Mouse (Mus musculus): Measurements from ENCODE around the gene Msantd2. TPM values are rescaled to one million over a fixed set of nuclear protein-coding genes. Genes with fewer than 3 reads are reported as not detected.

Gene Msantd2
- polyA plus RNA-seq, 1 experiment from 2014 or later: 35.8 TPM

DNA sequence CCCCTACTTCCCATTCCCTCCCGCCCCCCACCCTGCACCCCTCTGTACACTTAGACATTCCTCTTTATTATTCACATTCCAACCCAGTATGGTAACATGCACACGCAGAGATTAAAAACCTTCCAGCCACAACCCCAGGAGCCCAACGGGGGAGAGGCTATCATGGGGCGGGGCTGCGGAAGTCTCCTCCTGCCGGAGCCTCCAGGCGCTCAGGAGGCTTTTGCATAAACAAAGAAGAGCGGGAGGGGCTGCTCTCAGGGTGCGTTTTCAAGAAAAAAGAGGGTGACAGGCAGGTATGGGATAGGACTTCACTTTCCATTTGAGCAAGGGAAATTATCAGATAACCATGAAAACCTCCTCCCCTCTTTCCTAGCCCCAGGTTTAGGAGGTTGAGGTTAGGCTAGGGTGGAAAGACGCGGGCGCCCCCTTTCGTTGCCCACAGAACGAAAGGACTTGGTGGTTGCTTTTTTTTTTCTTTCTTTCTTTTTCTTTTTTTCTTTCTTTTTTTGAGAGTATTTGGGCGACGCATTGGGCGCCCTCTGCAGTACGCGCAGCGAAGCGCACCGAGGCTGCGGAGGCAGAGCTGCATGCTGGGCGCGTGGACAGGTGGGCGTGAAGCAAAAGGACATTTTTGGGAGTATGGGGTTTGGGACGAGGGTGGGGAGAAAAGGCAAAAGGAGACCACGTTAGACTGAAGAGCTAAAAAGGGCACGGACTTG lies 55.5 kb downstream of the Msantd2 start:
- under 1% methylated on average over 29 of the region's 29 CpGs for WGBS
- H3K9ac ChIP-seq (ENCODE audit: low read length): 0 out of 2 replicates have a peak overlapping the region, but pooled peaks have one; percentile 1
- ATAC-seq (ENCODE audit: low FRiP score) (peak; percentile 67), DNase-seq (ENCODE audit: low spot score, missing footprints) (peak; percentile 97)
- H3K4me2 ChIP-seq: peak overlapping the region; percentile 46
- H3K4me3 ChIP-seq (ENCODE audit: low read depth, low read length): peak overlapping the region; percentile 16
- H3K27me3 ChIP-seq (ENCODE audit: control insufficient read depth, insufficient read depth, low read length): peaks cover 40% of the 10 kb centered on the region
- H3K9me3 ChIP-seq (ENCODE audit: control insufficient read depth, low read length): no peaks in the 10 kb centered on the region
- no peak overlapping the region for H3K27ac ChIP-seq (ENCODE audit: low read depth, low read length)
- peaks cover 10% of the 10 kb centered on the region for H3K4me1 ChIP-seq (ENCODE audit: control insufficient read depth, insufficient read depth, low read length)
- H3K36me3 ChIP-seq (ENCODE audit: control insufficient read depth, insufficient read depth, low read length): no peaks in the 10 kb centered on the region

DNA sequence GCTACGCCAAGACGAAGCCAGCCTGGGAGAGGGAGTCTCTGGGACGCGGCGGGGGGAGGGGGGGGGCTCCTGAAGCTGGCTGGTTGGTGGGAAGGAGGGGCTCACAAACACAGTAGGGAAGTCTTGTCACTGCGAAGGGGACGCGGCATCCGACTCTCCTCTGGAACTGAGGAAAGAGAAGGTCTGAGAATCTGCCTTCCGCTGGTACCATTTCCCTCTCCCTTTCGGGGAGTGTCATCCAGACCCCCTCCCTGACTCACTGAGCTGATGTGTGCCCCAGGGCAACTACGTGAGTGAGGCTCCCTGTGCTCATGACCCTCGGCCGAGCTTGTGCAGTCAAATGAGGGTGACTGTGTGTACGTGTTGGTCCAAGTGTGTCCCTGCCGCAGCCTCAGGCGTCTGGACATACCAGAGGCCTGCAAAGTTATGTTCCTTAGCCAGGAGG lies 56.1 kb downstream of the Msantd2 start:
- Histone ChIP-seq H3K4me1 (ENCODE audit: control insufficient read depth, insufficient read depth, low read length) (peaks cover 10% of the 10 kb centered on the region), H3K4me3 (ENCODE audit: low read depth, low read length) (peak overlapping the region; percentile 16), H3K9me3 (ENCODE audit: control insufficient read depth, low read length) (no peaks in the 10 kb centered on the region), H3K27me3 (ENCODE audit: control insufficient read depth, insufficient read depth, low read length) (peaks cover 46% of the 10 kb centered on the region), H3K9ac (ENCODE audit: low read length) (no peak overlapping the region), H3K27ac (ENCODE audit: low read depth, low read length) (no peak overlapping the region), H3K36me3 (ENCODE audit: control insufficient read depth, insufficient read depth, low read length) (no peaks in the 10 kb centered on the region), H3K4me2 (peak overlapping the region; percentile 46)
- DNase-seq (ENCODE audit: low spot score, missing footprints) (peak; percentile 92), ATAC-seq (ENCODE audit: low FRiP score) (peak; percentile 57)
- 4% methylated on average over 17 of the region's 17 CpGs for WGBS

DNA sequence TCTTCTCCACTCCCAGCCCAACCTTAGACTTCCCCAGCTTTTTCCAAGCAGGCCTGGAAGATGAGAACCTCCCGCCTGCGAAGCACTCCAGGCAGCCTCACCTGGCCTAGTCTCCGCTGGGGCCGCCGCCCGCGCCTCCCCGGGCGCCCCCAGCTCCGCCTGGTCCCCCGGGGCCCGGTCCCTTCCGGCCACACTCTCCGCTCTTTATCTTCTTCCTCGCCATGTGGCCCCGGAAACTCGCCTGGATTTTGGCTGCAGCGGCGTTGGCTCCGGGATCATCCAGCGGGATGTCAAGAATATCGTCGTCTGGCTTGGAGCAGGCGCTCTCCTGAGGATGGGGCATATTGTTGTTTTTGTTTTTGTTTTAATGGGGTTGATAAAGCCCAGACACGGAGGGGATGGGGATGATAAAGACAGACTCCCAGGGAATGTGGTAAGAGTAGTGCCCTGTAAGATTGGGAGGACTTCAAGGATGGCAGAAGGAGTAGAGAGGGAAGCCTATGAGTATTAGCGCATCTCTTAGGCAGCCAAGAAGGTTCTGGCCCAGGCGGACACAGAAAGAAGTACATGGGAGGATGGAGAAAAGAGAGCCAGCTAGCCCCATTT lies 56.8 kb downstream of the Msantd2 start:
- Histone ChIP-seq H3K4me3 (ENCODE audit: low read depth, low read length) (no peak overlapping the region), H3K27me3 (ENCODE audit: control insufficient read depth, insufficient read depth, low read length) (peaks cover 54% of the 10 kb centered on the region), H3K4me1 (ENCODE audit: control insufficient read depth, insufficient read depth, low read length) (peaks cover 10% of the 10 kb centered on the region), H3K4me2 (no peak overlapping the region), H3K27ac (ENCODE audit: low read depth, low read length) (no peak overlapping the region), H3K9ac (ENCODE audit: low read length) (no peak overlapping the region), H3K9me3 (ENCODE audit: control insufficient read depth, low read length) (no peaks in the 10 kb centered on the region), H3K36me3 (ENCODE audit: control insufficient read depth, insufficient read depth, low read length) (no peaks in the 10 kb centered on the region)
- 7% methylated on average over 27 of the region's 27 CpGs for WGBS
- ATAC-seq (ENCODE audit: low FRiP score) (no peak), DNase-seq (ENCODE audit: low spot score, missing footprints) (peak; percentile 91)

DNA sequence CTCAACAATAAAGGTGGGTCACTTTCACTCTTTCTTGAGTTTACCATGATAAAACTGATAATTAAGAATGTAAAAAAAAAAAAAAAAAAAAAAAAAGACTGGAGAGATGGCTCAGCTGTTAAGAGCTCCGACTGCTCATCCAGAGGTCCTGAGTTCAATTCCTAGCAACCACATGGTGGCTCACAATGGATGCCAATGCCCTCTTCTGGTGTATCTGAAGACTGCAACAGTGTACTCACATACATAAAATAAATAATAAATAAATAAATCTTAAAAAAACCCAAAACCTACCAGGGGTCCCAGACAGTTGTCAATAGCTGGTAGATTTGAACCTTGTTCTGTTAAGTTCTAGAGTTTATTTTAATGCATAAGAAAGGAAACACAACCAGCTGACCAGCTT lies 57.8 kb downstream of the Msantd2 start:
- no peaks in the 10 kb centered on the region for H3K9me3 ChIP-seq (ENCODE audit: control insufficient read depth, low read length)
- H3K4me3 ChIP-seq (ENCODE audit: low read depth, low read length): no peak overlapping the region
- DNase-seq (ENCODE audit: low spot score, missing footprints): no peak
- peaks cover 10% of the 10 kb centered on the region for H3K4me1 ChIP-seq (ENCODE audit: control insufficient read depth, insufficient read depth, low read length)
- ATAC-seq (ENCODE audit: low FRiP score): no peak
- peaks cover 63% of the 10 kb centered on the region for H3K27me3 ChIP-seq (ENCODE audit: control insufficient read depth, insufficient read depth, low read length)
- no peak overlapping the region for H3K27ac ChIP-seq (ENCODE audit: low read depth, low read length)
- WGBS: 81% methylated on average over 1 of the region's 1 CpGs
- H3K9ac ChIP-seq (ENCODE audit: low read length): no peak overlapping the region
- no peaks in the 10 kb centered on the region for H3K36me3 ChIP-seq (ENCODE audit: control insufficient read depth, insufficient read depth, low read length)
- H3K4me2 ChIP-seq: no peak overlapping the region

DNA sequence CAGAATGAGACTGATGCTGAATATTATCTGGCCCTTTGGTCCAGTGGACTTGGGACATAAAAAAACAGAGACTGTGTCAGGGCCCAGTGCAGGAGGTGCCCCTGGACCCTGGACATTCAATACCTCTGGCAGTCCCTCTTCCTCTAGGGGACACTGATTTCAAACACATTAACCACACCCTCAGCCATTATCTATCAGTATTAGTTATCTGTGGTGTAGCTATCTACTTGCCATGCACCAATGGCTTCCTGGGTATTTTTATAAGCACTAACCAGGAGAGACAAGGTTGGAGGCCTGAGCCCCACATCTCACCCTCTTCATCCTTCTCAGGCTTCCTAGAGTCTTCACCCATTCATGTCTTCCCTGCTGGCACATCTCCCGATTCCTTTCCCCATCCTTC lies 61.3 kb downstream of the Msantd2 start:
- 53% methylated on average over 1 of the region's 1 CpGs for WGBS
- no peaks in the 10 kb centered on the region for H3K36me3 ChIP-seq (ENCODE audit: control insufficient read depth, insufficient read depth, low read length)
- no peak overlapping the region for H3K9ac ChIP-seq (ENCODE audit: low read length)
- H3K4me1 ChIP-seq (ENCODE audit: control insufficient read depth, insufficient read depth, low read length): peaks cover 5% of the 10 kb centered on the region; the same call in 1 of the 2 replicates
- DNase-seq (ENCODE audit: low spot score, missing footprints): no peak
- no peaks in the 10 kb centered on the region for H3K9me3 ChIP-seq (ENCODE audit: control insufficient read depth, low read length)
- H3K4me3 ChIP-seq (ENCODE audit: low read depth, low read length): no peak overlapping the region
- no peak for ATAC-seq (ENCODE audit: low FRiP score)
- no peak overlapping the region for H3K4me2 ChIP-seq
- H3K27ac ChIP-seq (ENCODE audit: low read depth, low read length): no peak overlapping the region
- peaks cover 67% of the 10 kb centered on the region for H3K27me3 ChIP-seq (ENCODE audit: control insufficient read depth, insufficient read depth, low read length)

DNA sequence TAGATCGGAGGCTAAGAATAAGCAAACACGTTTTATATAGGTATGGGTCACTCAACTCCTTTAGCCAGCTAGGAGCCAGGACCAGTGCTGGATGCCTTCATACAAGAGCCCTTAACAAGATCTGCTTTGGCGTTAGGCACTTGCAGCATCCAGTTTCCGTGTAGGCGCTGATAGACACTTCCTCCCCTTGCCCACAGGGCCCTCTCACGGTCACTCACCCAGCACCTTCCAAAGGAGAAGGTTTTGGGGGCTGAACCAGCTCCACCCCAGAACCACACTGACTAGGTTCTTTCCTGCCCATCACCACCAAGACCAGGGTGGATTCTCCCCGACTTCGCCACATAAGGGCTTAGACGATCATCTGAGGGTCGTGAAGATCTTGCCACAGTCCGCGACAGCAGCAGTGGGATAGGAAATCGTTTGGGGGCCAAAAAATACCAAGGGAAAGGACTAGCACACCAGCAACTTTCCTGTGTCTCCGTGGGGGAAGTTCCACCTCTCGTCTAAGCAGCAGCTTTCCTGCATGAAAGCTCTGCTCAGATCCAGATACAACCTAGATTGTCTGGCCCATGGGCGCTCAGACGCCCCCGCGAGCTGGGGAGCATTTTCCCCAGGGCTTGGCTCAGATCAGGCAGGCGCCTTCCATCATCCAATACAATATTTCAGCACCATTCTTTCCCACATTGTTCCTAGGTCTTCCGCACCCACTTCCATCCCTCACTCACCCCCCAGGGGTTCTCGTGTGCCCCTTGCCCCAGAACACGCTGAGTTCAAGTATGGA lies 62.8 kb downstream of the Msantd2 start:
- DNase-seq (ENCODE audit: low spot score, missing footprints) (peak; percentile 93), ATAC-seq (ENCODE audit: low FRiP score) (no peak; the same call in 1 of the 2 replicates)
- Histone ChIP-seq H3K9me3 (ENCODE audit: control insufficient read depth, low read length) (no peaks in the 10 kb centered on the region), H3K9ac (ENCODE audit: low read length) (peak overlapping the region; percentile 41), H3K27me3 (ENCODE audit: control insufficient read depth, insufficient read depth, low read length) (peaks cover 54% of the 10 kb centered on the region), H3K4me2 (peak overlapping the region; percentile 67), H3K36me3 (ENCODE audit: control insufficient read depth, insufficient read depth, low read length) (no peaks in the 10 kb centered on the region), H3K27ac (ENCODE audit: low read depth, low read length) (no peak overlapping the region), H3K4me3 (ENCODE audit: low read depth, low read length) (peak overlapping the region; percentile 33), H3K4me1 (ENCODE audit: control insufficient read depth, insufficient read depth, low read length) (peaks cover 5% of the 10 kb centered on the region; the same call in 1 of the 2 replicates)
- 4% methylated on average over 23 of the region's 23 CpGs for WGBS

DNA sequence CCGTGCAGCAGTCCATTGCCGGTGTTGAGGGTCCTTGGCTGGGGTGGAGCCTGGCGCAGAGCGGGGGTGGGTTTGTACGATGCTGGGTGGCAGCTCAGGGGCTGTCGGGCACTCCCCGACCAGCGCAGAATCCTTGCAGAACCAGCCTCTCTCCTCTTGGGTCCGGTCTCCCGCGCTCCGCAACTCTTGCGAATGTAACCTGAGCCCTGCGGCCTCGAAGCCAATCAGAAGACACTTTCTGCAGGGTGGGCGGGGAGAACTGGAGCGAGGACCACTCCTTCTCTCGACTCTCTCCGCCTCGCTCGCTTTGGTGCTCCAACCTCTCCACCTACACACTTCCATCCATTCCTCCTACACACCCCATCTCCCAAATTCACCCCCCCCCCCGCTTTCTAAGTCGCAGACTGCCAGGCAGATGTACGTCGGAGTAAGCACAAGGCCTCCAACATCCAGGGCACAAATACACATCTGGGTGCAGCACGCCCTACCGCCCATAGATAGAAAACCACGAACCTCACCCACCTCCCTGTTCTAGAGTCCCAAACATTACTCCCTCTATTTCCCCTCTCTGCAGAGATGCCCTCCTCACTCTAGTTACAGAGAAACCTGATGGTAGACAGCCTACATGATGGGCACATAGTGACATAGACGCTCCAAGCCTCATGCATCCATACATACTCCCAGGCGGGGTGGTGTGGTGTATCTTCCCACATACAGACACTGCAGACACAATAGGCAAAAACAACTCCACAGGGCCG lies 63.6 kb downstream of the Msantd2 start, which contains the start of gene Nrgn:
TSS of gene Nrgn (minus strand) at position 369 of the 758 bp plus-strand sequence.
- Histone ChIP-seq H3K4me1 (ENCODE audit: control insufficient read depth, insufficient read depth, low read length) (peaks cover 5% of the 10 kb centered on the region; the same call in 1 of the 2 replicates), H3K27ac (ENCODE audit: low read depth, low read length) (no peak within 1 kb of the TSS), H3K4me3 (ENCODE audit: low read depth, low read length) (peak within 1 kb of the TSS; percentile 33), H3K9ac (ENCODE audit: low read length) (peak within 1 kb of the TSS; percentile 41), H3K4me2 (peak within 1 kb of the TSS; percentile 67), H3K36me3 (ENCODE audit: control insufficient read depth, insufficient read depth, low read length) (no peaks in the 10 kb centered on the region), H3K27me3 (ENCODE audit: control insufficient read depth, insufficient read depth, low read length) (peaks cover 49% of the 10 kb centered on the region), H3K9me3 (ENCODE audit: control insufficient read depth, low read length) (no peaks in the 10 kb centered on the region)
- peak; percentile 94 for ATAC-seq (ENCODE audit: low FRiP score)
- 5% methylated on average over 31 of the region's 31 CpGs for WGBS
- DNase-seq (ENCODE audit: low spot score, missing footprints): peak; percentile 96

DNA sequence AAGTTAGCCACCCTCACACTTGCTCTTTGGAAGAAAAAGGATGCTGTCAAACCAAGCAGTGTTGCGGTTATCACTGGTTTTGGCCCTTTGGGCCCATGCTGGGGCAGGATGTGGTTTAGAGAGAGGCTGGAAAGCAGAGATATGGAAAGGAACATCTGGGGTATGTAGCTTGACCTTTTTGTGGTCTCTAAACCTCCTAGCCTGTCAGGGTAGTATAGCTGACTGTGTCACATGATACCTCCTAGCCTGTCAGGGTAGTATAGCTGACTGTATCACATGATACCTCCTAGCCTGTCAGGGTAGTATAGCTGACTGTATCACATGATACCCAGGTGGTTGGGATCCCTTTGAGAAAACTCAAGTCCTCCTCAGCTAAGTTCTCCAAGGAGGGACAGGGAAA lies 65.2 kb downstream of the Msantd2 start:
- H3K4me1 ChIP-seq (ENCODE audit: control insufficient read depth, insufficient read depth, low read length): peaks cover 5% of the 10 kb centered on the region; the same call in 1 of the 2 replicates
- H3K27ac ChIP-seq (ENCODE audit: low read depth, low read length): no peak overlapping the region
- WGBS: 95% methylated on average over 1 of the region's 1 CpGs
- no peak overlapping the region for H3K4me3 ChIP-seq (ENCODE audit: low read depth, low read length)
- no peaks in the 10 kb centered on the region for H3K9me3 ChIP-seq (ENCODE audit: control insufficient read depth, low read length)
- H3K4me2 ChIP-seq: no peak overlapping the region
- no peaks in the 10 kb centered on the region for H3K36me3 ChIP-seq (ENCODE audit: control insufficient read depth, insufficient read depth, low read length)
- H3K9ac ChIP-seq (ENCODE audit: low read length): no peak overlapping the region
- ATAC-seq (ENCODE audit: low FRiP score) (no peak), DNase-seq (ENCODE audit: low spot score, missing footprints) (no peak)
- H3K27me3 ChIP-seq (ENCODE audit: control insufficient read depth, insufficient read depth, low read length): peaks cover 39% of the 10 kb centered on the region
